Mouse (Mus musculus): ENCODE data around the gene Dffa.

DNA sequence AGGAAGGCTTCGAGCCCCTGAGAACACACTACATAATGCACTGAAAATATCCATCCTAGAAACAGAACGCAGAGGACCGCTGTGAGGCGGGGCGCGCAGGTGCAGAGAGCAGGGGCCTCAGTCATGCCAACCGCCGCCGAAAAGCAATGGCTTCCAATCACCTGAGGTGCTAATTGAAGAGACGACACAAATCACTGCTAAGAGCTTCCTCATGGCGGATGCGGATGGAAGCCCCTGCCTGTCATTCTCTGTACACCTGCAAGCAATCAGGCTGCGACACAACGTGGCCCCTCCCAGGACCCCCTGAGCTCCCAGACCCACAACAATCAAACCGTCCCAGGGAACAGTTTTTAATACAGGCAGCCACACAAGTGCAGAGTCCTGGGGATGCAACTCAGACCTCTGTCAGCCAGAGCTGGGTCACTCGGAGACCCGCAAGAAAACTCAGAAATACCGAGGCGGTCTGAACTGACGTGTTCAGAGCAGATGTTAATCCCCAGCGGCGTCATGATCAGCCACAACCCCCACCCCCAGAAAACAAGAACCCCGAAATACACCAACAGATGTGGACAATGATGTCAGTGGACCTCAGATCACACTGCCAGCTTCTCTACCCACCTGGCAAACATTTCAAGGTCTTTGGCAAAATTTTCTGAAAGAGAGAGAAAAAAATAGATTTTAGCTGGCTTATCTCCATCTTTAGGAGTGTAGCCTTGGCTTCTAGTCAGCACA lies 27.2 kb downstream of the Dffa start:
- no peak for TF ChIP-seq CTCF (IDR thresholded peaks at IDR 0.05; ENCODE audit: low read depth)
- TF ChIP-seq EP300 (IDR thresholded peaks at IDR 0.05; ENCODE audit: low read depth) = no peak

All from heart, postnatal 0 days (tissue).